Mouse (Mus musculus): ENCODE results near the gene Galnt17.

- TF ChIP-seq CTCF (IDR thresholded peaks at IDR 0.05) = no peak
- TF ChIP-seq EP300 (IDR thresholded peaks at IDR 0.05) = no peak
These were observed 194.3 kb downstream of the Galnt17 start for GRCm38 (mm10) chr5:131113850-131114470.
